Mouse (Mus musculus): ENCODE measurements at regions not wholly inside any gene's neighbourhood (a gene's known extent, or its start where the extent isn't known, plus 50 kb on each side); places are given as distances from the start of the nearest gene placed in this dataset.

DNA sequence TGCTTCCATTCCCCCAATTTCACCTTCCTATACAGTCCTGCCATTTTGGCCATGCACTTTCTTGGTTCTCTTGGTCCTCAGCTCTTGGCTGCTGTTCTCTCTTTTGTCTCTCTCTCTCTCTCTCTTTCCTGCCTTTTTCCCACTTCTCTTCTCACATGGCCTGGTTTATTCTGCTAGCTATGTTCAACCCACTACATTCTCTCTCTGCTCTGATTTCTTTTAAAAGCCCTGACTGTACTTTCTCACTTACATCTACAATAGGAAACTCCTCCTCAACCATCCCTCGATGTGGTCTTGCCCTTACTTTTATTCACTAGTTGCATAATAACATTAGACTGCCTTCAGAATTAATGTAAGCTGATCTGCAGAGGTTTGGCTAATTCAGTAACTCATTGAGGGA, 495.2 kb upstream of the Etaa1 start:
- no peaks in the 10 kb centered on the region for H3K36me3 ChIP-seq (replicated peaks; ENCODE audit: low read length)

DNA sequence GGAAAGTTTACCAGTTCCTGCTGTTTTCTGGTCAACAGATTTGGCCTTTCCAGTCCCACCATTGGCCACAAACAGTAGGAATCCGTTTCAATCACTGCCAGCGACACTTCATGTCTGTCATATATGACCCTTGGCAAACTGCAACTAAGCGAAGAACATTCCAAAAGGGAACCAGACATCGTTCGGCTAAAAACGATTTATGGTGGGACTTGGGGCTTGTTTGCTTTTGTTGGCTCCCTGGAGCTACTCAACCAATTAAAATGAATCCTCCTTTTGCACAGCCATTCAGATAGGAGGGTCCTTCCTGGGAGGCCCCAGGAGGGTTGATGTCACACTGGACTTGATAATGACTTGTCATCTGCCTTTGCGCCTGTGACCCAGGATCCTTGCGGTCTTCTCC, 490.9 kb upstream of the Etaa1 start:
- Histone ChIP-seq H3K27me3 (replicated peaks) (no peaks in the 10 kb centered on the region), H3K4me1 (no peaks in the 10 kb centered on the region), H3K9me3 (no peaks in the 10 kb centered on the region; the same call in 1 of the 2 replicates), H3K4me3 (replicated peaks) (no peak overlapping the region), H3K36me3 (replicated peaks; ENCODE audit: low read length) (no peaks in the 10 kb centered on the region)
- TF ChIP-seq GATA1 (IDR thresholded peaks at IDR 0.05; ENCODE audit: borderline replicate concordance, low read length) (no peak), FLI1 (IDR thresholded peaks at IDR 0.05; ENCODE audit: low read length) (no peak)

More for the DNA sequence above, 495.2 kb upstream of the Etaa1 start:
- no peak for TF ChIP-seq FLI1 (IDR thresholded peaks at IDR 0.05; ENCODE audit: low read length)
- no peak for TF ChIP-seq GATA1 (IDR thresholded peaks at IDR 0.05; ENCODE audit: borderline replicate concordance, low read length)
- no peak overlapping the region for H3K4me3 ChIP-seq (replicated peaks)
- H3K27me3 ChIP-seq (replicated peaks), result no peaks in the 10 kb centered on the region
- no peaks in the 10 kb centered on the region for H3K4me1 ChIP-seq
- no peaks in the 10 kb centered on the region; the same call in 1 of the 2 replicates for H3K9me3 ChIP-seq

DNA sequence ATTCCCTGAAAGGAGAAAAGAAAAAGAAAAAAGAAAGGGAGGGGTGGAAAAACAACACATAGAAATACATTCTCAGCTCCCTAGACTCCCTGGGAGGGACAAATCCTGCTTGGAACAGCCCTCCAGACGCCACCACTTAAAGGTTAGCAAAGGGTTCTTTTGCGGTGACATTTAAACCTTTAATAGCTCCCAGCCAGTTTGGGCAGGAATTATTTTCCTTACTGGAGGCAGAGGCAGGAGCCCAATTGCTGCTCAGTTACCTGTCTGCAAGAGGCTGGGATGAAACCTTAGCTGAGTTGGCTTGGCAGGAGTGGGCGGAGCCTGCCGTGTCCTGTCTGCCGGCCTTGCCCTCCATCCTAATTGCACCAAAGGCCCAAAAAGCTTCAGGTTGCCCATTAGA, 490.4 kb upstream of the Etaa1 start:
- no peaks in the 10 kb centered on the region for H3K27me3 ChIP-seq (replicated peaks)
- no peak overlapping the region for H3K4me3 ChIP-seq (replicated peaks)
- no peaks in the 10 kb centered on the region; the same call in 1 of the 2 replicates for H3K9me3 ChIP-seq
- no peaks in the 10 kb centered on the region for H3K36me3 ChIP-seq (replicated peaks; ENCODE audit: low read length)
- TF ChIP-seq FLI1 (IDR thresholded peaks at IDR 0.05; ENCODE audit: low read length) (no peak), GATA1 (IDR thresholded peaks at IDR 0.05; ENCODE audit: borderline replicate concordance, low read length) (no peak)
- H3K4me1 ChIP-seq, result no peaks in the 10 kb centered on the region

DNA sequence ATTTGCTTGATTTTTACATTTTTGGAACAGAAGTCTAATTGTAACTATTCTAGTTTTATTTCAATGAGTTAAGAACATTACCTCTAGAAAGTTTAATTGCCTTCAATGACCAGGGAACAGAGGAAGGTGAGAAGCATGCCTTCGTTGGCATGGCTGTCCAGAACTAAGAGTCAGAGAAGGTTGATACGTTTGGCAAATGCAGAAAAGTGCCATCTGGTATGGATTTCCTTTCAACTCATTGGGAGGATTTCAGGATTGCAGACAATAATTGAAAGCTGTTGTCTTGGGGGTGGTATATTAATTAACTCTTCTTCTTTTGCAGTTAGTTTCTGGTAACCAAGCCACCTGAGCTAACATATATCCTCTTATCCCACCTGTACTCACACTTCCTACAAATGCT, 489.5 kb upstream of the Etaa1 start:
- no peak for TF ChIP-seq FLI1 (IDR thresholded peaks at IDR 0.05; ENCODE audit: low read length)
- TF ChIP-seq GATA1 (IDR thresholded peaks at IDR 0.05; ENCODE audit: borderline replicate concordance, low read length), result no peak
- Histone ChIP-seq H3K36me3 (replicated peaks; ENCODE audit: low read length) (no peaks in the 10 kb centered on the region), H3K4me3 (replicated peaks) (no peak overlapping the region), H3K27me3 (replicated peaks) (no peaks in the 10 kb centered on the region), H3K9me3 (no peaks in the 10 kb centered on the region; the same call in 1 of the 2 replicates), H3K4me1 (no peaks in the 10 kb centered on the region)

DNA sequence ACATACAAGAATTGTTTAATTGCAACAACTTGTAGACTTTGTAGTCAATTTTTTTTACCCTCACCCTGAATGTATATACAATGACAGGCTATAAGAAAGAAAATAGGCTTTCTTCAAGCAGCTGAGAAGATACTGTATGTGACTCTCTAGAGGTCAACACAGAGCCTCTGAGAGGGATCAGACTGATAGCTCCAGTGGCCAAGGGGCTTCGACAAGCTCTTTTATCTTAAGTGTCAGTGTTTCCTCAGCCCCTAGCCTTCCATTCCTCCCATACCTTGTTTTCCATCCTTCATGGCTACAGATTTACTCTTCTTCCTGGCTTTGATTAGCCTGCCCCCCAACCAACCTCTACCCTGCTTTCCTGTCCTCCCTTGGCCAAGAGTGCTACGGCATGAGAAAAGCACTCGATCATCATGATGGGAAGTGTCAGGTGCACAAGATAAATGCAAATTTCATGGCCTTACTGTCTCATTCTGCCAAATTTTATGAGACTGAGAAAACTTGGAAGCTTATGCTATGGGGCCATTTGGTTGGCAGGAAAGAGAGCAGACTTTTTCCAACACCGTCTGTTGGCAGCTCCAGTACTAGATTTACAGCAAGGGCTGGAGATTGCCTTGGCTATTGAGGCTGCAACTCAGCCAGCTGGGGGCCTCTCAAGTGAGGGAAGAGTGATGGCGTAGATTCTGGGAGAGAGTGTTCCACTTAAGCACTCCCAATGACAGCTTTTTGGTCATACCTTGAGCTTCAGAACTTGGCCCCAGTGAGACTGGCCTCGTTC, 484.3 kb upstream of the Etaa1 start:
- no peaks in the 10 kb centered on the region for H3K36me3 ChIP-seq (replicated peaks; ENCODE audit: low read length)
- no peaks in the 10 kb centered on the region for H3K27me3 ChIP-seq (replicated peaks)
- H3K4me3 ChIP-seq (replicated peaks), result no peak overlapping the region
- no peaks in the 10 kb centered on the region for H3K9me3 ChIP-seq
- no peak for TF ChIP-seq FLI1 (IDR thresholded peaks at IDR 0.05; ENCODE audit: low read length)
- TF ChIP-seq GATA1 (IDR thresholded peaks at IDR 0.05; ENCODE audit: borderline replicate concordance, low read length), result no peak
- no peaks in the 10 kb centered on the region for H3K4me1 ChIP-seq

DNA sequence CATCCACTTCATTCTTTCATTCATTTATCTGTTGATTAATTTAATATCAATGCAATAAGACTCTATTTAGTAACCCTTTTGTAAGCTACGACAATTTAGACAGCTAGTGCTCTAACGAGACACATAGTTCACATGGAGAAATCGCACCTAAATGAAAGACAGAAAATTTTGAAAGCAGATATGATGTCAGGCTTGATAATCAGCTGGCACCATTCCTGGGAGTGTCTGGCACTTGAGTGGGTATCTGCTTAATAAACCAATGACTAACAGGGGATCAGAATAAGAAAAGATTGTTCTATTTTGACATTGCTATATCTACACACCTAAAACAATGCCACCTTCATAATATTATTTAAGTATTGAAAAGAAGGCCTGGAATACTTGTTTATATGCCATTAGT, 467.4 kb upstream of the Etaa1 start:
- TF ChIP-seq GATA1 (IDR thresholded peaks at IDR 0.05; ENCODE audit: borderline replicate concordance, low read length) (no peak), FLI1 (IDR thresholded peaks at IDR 0.05; ENCODE audit: low read length) (no peak)
- no peaks in the 10 kb centered on the region for H3K9me3 ChIP-seq
- H3K4me3 ChIP-seq (replicated peaks), result no peak overlapping the region
- H3K4me1 ChIP-seq, result no peaks in the 10 kb centered on the region
- H3K27me3 ChIP-seq (replicated peaks), result no peaks in the 10 kb centered on the region
- no peaks in the 10 kb centered on the region for H3K36me3 ChIP-seq (replicated peaks; ENCODE audit: low read length)

DNA sequence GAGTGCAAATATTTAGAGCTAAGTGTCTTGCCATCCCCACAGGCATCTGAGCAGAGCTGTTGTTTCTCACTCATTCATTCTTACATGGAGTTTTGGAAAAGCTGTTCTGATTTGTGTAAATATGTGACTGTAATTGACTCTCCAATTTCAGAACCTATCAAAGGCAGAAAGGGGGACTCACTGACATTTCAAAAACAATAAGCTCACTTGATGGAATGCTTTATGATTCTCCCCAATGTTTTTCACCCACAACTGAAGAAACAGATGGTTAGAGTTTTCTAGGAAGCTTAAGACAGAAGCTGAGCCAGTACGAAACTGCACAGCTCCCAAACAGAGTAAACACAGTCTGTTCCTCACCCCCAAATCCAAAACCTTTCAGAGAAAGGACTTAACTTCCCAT, 460.1 kb upstream of the Etaa1 start:
- H3K4me1 ChIP-seq, result no peaks in the 10 kb centered on the region
- no peaks in the 10 kb centered on the region for H3K27me3 ChIP-seq (replicated peaks)
- no peaks in the 10 kb centered on the region for H3K9me3 ChIP-seq
- TF ChIP-seq GATA1 (IDR thresholded peaks at IDR 0.05; ENCODE audit: borderline replicate concordance, low read length) (no peak), FLI1 (IDR thresholded peaks at IDR 0.05; ENCODE audit: low read length) (no peak)
- H3K4me3 ChIP-seq (replicated peaks), result no peak overlapping the region
- no peaks in the 10 kb centered on the region for H3K36me3 ChIP-seq (replicated peaks; ENCODE audit: low read length)

DNA sequence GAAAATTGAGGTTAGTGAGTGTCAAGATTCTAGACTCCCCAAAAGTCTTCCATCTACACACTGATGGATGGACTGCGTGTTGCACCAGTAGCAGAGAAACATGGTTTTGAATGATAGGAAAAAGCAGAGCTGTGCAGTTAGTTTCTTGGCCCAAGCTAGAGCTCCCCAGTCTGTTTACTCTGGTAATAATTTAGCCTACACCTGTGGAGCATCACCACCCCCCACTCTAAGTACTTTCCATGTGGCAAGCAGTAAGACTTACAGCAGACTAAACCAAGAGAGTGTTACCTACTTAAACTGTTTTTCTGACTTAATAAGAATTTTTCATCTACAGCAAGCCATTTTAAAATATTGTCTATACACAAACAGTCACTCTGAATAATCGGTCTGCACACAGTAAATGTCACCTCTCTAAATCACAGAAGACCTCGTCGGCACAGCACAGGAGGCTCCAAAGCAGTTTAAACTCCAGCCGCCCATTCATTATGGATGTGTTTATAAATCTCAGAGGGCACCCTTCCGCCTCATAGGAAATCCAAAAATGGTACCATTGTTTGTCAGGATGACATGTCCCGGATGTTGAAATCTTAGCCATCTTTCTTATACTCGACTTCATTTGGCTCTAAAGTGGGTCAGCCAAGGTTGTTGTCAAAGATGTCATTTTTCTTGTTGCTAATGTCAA, 454.5 kb upstream of the Etaa1 start:
- TF ChIP-seq FLI1 (IDR thresholded peaks at IDR 0.05; ENCODE audit: low read length) (no peak), GATA1 (IDR thresholded peaks at IDR 0.05; ENCODE audit: borderline replicate concordance, low read length) (no peak)

DNA sequence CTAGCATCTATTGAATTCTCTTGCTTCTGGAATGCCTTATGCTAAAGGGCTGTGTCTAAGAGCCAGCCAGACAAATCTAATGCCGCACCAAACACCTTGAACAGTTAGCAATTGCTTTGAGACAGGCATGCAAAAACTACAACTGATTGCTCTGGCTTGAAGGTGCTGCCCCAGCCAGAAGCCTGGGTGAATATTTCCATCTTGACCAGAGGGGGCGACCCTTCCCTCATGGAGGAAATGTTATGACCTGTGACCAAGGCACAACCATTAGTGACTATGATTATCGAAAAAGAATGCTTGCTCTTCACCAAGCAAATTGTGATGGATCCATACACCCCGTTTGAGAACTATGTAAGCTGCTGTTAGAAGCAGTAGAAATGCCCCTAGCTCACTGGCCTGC, 445.9 kb upstream of the Etaa1 start:
- Histone ChIP-seq H3K9me3 (0 out of 2 replicates have a peak, but pooled peaks cover 5% of the 10 kb centered on the region), H3K4me1 (no peaks in the 10 kb centered on the region), H3K27me3 (replicated peaks) (no peaks in the 10 kb centered on the region), H3K36me3 (replicated peaks; ENCODE audit: low read length) (no peaks in the 10 kb centered on the region), H3K4me3 (replicated peaks) (no peak overlapping the region)
- no peak for TF ChIP-seq GATA1 (IDR thresholded peaks at IDR 0.05; ENCODE audit: borderline replicate concordance, low read length)
- no peak for TF ChIP-seq FLI1 (IDR thresholded peaks at IDR 0.05; ENCODE audit: low read length)

More for the DNA sequence above, 454.5 kb upstream of the Etaa1 start:
- H3K36me3 ChIP-seq (replicated peaks; ENCODE audit: low read length), result no peaks in the 10 kb centered on the region
- H3K9me3 ChIP-seq, result no peaks in the 10 kb centered on the region
- no peak overlapping the region for H3K4me3 ChIP-seq (replicated peaks)
- H3K27me3 ChIP-seq (replicated peaks), result no peaks in the 10 kb centered on the region
- H3K4me1 ChIP-seq, result no peaks in the 10 kb centered on the region

DNA sequence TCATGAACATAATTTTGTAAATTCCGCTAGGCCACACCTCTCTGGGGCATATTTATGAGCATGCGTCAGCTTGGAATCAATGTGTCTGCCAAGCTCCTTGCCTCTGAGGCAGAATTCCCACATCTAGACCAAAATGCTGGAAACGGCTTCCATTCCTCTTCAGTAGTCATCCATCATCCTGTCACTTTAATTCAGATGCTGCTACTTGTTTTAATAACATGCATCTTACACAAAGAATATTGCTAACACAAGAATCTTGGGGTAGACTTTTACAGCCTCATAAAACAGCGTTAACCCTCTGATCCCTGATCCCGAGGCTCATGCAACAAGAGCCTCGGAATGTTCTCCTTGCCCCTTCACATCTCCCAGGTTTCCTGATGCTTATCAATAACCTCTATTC, 442.7 kb upstream of the Etaa1 start:
- H3K4me3 ChIP-seq (replicated peaks), result no peak overlapping the region
- no peaks in the 10 kb centered on the region for H3K4me1 ChIP-seq
- TF ChIP-seq FLI1 (IDR thresholded peaks at IDR 0.05; ENCODE audit: low read length) (no peak), GATA1 (IDR thresholded peaks at IDR 0.05; ENCODE audit: borderline replicate concordance, low read length) (no peak)
- no peaks in the 10 kb centered on the region for H3K27me3 ChIP-seq (replicated peaks)
- H3K9me3 ChIP-seq, result 0 out of 2 replicates have a peak, but pooled peaks cover 5% of the 10 kb centered on the region
- no peaks in the 10 kb centered on the region for H3K36me3 ChIP-seq (replicated peaks; ENCODE audit: low read length)

Measured in megakaryocyte, embryonic 14.5 days (primary cell).